Mouse (Mus musculus): ENCODE measurements around the gene Mcoln1.

GRCm38 (mm10) chr8:3485192-3485591 is 15.1 kb upstream of the Mcoln1 start:
- TF ChIP-seq CTCF (IDR thresholded peaks at IDR 0.05; ENCODE audit: low read depth) (no peak), EP300 (IDR thresholded peaks at IDR 0.05; ENCODE audit: low read depth) (no peak)

Measured in liver, postnatal 0 days (tissue).